Mouse (Mus musculus): ENCODE measurements around the gene Ntm. TPM values are rescaled to one million over a fixed set of nuclear protein-coding genes. Genes with fewer than 3 reads are reported as not detected.

Gene Ntm
- not detected for polyA plus RNA-seq (2017; shearing (Covaris generic))

DNA sequence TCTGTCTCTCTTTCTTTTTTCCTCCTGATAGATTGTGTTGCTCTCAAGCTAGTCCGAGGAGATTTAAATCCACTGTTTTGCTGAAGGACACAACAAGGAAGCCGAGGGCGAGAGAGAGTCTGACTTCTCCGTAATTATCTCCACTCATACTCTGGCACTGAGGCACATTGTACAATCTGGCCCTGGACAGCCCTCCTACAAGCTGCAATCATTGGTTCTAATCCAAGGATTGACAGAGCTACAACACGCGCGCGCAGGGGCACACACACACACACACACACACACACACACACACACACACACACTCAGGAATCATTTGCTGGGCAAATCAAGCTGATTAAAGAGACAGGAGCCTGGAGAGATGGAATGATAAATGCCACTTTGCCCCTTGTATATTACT is at the start of gene Ntm:
Gene Ntm (minus strand): TSS at position 164 of the 400 bp plus-strand sequence.
- ATAC-seq: no peak

DNA sequence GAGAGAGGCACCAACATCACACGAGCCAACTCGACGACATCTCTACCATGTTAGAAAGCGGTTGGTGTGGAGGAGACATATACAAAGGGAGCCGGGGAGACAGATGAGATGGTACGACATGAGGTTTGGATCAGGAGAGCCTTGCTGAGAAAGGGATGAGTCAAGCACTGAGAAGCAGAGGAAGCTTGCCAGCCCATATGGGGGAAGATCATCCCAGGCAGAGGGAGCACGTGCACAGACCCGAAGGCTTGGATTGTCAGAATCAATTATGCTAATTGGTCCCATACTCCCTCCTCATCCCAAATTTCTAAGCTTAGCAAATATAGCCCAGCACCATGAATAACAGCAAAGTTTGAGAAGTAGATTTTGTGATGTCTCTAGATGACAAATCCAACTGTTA is 42.8 kb upstream of the Ntm start:
- ATAC-seq: no peak

DNA sequence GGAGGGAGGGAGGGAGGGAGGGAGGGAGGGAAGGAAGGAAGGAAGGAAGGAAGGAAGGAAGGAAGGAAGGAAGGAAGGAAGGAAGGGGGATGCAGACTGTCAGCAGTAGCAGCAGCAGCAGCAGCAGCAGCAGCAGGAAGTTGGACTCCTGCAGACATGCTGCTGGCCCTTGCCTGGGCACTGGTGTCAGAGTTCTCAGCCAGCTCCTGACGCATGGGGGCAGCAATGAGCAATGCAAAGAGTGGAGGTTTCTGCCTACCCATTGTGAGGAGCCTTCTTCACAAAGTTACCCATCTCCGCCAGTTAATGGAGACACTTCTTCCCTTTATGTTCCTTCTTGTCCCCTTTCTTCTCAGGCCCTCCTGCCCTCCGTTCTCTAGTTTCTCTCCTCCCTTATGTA is 40.7 kb upstream of the Ntm start:
- no peak for ATAC-seq

DNA sequence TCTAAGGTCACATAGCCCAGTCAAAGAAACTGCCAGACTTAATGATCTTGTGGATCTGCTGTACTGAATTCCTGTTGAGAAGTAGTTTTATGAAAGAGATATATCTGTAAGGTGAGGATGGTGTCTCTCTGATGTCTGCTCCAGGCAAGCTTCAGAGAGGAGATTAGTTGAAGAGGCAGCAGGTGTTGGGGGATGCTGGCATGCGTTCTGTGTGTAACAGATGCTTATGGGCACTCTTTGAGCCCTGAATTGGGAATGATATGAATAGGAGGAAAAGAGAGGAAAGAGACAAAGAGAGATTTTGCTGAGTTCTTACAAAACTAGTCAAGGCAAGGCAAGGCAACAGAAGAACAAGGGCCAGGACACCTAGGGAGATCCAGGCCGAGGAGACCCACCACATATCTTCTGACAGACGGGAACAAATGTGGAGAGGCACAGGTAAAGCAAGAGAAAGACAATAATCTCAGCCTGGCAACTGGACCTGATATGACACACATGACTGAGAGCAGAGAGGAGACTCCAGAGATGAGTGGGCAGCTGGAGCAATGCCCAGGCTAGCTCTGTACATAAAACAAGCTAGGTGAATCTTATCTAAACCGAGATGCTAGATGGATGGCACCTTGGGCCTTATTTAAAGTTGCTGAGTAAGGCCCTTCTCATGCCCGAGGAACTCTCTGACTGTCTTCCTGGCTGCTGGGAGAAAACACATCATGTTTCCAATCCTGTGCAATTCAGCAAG is 18.4 kb upstream of the Ntm start:
- ATAC-seq: no peak

DNA sequence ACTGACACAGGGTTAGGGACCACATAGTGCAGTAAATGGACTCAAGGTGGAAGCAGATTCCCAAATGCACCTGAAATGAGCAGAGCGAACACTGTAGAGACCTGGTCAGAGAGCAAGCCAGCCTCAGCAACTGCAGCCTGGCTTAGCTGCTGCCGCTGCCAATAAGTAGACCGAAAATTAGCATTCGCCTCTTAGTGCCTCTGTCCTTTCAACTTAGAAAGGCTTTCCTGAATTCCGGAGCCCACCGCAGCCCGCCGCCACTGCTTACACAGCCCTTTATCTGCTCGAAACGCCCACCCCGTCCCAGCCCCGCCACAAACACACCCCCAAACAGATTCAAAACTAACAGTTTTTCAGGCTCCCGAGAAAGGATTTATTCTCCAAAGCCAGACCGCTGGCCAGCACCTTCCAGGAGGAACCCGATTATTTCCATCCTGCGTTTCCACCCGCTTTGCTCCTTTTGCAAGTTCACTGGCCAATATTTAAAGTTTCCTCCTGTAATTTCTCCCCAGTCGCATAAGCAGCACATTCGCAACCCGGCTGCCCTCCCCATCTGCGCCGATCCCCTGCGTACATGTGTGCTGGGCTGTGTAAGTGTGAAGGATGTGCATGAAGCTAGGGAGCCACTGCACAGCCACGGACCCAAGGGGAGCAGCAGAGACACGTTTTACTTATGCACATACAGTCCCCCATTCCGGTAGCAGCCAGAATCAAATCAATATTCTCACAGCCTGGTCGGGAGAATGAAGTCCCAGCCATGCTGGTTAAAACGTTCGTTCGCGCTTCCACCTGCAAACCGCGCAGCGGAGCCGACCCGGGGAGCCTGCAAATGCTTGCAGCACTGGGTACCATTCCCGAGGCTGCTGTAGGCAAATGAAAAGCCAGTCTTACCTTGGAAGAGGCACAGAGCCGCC is 730 bp downstream of the Ntm start:
- no peak for ATAC-seq

DNA sequence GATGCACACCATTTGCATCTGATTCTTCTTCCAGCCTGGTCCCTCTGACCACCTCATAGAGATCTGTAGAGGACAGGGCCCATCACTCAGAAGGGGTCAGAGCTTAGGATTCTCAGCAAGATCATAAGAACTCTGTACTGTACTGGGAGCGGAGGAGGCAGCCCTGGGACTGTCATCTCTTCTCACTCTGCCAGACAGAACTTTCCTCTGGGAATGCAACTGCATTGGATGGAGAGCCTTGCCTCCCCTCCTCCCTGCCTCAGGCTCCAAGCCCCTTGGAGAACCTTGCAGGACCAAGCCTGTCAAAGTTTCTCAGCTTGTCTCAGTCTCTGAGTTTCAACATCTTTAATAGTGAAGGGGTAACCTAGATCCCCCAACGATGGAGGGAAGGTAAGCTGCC is 1.4 kb downstream of the Ntm start:
- no peak for ATAC-seq

DNA sequence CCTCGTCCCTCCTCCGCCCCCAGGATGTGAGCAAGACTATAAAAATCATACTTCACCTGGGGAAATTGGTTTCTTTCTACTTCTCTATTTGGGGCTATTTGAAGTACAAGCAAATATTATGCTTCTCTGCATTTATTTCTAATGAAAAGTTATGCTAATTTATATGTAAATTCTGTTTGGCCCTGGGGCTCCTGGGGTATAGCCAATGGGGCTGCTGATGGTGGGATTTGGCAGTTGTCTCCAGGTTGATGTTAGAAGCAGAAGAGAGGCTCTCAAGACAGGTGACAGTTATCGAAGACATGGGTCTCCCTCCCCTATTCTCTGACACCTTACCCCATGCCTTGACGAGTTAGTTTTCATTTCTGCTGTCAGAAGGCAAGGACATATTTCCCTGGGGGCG is 2.2 kb downstream of the Ntm start:
- no peak for ATAC-seq

DNA sequence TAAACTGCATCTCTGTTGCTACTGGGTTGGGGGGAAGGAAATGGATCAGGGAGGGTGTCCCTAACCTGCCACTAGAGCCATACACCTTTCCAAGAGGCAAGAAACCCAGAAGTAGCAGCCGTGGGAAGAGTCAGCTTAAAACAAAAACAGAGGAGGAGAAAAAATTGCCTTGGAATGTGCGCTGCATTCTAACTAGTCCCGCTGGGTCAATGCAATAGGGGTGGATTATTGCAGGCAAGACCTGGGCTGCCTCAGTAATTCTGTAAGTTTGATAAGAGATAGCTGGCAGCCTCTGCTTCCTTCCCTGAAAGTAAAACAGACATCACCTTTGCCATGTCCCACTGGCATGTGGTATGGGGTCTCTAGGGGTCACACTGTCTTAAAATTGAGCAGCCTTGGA is 2.7 kb downstream of the Ntm start:
- no peak for ATAC-seq

DNA sequence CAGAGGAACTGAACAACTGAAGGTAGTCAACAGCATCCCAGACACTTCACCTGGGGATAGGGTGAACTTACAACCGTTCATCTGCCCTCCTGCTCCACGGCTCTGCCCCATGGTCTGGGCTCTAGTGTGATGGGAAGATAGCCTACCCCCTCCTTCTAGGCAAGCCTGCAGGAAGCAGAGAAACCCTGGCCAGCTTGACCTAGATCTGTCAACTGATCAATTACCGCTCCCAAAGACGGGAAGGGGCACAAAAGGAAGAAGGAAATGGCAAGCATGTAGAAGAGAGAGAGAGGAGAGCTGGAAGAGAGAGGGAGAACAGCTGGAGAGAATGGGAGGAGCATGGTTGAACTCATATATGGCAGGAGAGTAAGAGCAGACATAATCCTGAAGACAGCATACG is 6.0 kb downstream of the Ntm start:
- ATAC-seq: no peak

DNA sequence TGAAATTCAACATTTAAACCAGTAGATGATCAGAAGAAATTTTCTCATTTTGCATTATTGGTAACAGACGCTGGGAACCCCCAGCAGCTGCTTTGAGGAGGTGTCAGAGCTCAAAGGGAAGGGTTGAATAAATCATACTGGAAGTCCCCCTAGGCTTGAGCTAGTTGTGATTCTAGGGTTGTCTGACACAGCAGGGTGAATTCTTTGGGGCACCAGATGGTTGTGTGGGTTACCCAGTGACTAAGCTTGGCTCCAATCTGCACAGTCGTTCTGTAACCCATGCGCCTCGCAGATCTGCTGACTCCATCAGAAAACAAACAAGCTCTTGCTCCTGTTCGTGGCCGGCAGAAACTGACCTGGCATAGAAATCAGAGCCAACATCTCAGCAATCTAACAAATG is 8.9 kb downstream of the Ntm start:
- ATAC-seq: no peak

DNA sequence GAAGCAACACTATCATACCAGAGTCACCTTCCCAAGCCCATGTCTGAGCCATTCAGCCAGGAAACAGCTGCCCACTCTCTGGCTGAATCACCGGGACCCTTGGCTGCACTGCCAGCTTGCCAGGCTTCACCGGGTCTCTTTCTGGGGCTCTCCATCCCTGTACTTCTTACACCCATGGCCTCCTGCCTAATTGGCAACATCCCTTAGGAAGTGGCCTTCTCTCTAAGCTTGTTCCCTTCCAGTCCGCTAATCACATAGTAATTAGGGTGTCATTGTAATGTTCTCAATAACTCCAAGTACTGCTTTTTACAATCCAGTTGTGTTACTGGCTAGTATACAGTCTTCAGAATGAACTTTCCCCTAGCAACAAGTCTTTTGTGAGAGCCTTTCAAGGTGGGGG is 13.9 kb downstream of the Ntm start:
- ATAC-seq: no peak

DNA sequence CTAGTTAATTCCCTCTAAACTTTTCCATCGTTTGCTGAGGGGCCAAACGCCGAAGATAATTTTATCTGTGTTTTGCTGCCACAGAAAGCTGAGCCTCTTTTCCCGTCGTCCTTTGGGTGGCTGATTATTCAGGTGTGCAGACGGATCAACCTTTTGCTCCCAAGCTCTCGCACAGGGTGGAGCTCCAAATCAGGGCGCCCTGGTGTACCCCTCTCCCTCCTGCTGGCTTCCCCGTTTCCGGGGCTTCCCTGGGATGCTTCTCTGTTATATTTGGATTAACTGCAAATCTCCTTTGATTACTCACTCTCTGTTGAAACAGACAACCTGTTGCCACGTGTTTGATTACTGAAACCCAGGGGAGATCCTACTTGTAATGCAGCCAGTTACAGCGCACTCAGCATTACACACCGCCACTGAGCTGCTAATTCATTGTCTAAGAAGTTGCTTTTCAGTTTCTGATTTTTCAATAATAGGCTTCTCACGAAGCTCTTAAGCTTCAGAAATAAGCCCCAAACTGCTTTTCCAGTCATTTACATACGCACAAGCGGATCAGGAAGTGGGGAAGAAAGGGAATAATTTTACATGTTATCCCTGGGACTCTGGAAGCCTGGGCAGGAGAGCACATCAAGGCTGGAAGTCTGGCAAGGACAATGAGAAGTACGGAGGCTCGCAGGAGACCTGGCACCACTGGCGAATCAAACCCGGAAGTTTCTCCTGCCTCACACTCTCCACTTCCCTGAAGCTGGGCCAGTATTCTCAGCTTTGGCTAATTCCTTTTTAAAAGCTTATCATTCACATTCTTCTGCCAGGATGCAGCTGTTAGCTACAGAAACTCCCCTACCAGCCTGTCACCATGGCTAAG is 19.5 kb downstream of the Ntm start:
- ATAC-seq: no peak

DNA sequence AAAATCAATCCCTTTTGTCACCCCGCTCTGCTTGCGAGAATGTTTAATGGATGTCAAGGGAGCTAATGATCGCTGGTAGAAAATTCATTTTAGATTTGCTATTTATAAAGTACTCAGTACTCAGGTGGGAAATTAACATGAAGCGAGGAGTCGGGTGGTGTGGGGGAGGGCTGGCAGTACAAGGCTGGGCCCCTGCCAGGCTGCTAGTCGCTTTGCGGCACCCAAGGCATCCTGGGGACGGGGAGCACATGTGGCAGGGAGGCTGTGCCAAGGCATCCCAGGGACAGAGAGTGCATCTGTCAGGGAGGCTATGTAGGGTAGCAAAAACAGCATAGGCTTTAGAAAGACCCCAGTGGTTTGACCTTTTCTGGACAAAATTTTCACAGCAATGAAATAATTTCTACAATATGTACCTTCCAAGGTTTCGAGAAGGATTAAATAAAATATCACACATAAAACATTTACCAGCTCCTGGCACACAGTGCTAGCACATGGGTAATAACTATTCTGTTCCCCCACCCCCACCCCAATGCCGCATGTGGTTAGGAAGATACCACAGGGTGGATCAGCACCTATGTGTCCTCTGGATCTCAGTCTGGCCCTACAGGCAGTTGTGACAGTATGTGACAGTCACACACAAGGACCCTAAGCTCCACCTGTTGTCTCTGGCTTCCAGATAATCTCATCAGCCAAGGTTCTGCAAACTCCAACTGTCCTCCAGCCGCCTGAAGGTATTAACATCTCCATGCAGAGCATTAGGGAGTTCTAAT is 20.6 kb downstream of the Ntm start:
- ATAC-seq: no peak

DNA sequence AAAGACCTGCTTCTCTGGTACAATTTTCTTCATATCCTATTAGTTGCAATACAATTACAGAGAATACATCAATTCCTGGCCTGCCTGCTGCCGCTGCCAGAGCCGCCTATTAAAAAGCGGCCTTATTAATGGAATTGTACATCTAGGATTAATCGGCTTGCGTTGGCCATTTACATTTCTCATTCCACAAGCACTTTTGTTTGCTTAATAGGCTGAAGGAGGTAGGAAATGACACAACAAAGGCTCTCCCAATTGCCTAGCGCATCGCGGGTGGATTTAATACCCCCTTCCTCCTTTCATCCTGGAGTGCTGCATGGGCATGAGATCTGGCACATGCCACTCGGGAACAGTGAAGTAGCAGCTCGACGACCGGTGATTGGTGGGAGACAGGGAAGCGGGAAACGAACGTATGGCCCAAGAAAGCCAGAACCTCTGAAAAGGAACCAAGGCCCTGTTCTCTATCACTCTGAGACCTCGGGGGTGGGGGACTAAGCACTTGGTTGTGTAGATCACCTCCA is 23.4 kb downstream of the Ntm start:
- no peak for ATAC-seq

DNA sequence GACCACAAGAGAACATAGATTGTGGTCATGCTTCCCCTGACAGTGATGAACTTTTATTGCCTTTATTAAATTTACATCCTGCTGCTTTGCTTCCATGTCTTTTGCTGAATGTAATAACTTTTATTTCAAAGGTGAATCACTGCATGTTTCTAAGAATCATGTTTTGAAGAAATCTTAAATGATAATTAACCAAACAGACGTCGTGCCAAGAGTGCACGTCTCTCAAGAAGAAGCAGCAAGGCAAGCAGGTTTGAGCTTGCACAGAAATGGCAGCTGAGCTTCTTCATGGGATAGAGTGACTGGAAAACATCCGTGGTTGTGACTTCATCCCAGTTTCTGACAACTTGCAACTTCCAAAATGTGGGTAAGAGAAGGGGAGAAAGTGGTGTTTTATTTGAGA is 34.1 kb downstream of the Ntm start:
- ATAC-seq: no peak

DNA sequence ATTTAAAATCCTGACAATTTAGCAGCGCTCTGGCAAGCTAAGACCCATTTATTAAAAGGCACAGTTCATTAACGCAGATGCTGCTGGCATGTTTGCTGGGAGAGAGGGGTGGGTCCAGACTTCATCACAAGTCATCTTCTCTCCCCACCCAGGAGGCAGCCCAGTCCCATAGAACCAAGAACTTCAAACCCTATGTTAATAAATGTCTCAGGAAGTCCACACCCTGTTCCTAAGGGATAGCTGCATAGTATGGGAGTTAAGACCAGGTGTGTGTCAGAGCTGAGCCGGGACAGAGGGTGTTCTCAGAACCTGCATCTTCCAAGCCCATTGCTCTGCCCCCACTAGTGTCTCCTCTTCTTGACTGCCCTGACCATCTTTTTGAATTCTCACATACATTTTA is 37.6 kb downstream of the Ntm start:
- ATAC-seq: no peak

DNA sequence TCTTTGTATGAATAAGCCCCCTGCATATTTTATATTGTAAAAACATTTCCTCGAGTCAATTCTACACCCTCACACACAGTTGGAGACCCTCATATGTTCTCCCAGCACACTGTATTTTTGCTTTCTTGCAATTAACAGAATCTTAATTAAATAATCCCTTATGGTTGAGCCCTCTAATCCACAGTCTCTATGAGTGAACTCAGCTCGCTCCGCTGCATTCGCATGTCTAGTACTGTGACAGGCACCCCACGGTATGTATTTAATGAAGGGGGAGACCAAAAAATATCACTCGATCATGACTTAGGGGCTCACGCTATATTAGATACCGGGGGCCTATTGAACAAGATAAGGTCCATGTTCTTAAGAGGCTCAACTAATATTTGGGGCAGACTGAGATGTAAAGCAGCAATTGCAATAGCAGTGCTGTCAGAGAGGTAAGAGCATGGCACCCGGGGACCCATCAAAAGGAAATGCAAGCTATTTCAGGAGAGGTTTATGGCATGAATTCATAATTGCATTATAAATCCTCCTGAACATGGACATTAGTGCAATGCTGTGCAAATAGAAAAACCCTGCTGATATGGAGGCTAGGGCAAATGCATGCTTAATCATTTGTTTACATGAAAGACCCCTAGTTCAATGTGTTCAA is 64.4 kb downstream of the Ntm start:
- no peak for ATAC-seq

DNA sequence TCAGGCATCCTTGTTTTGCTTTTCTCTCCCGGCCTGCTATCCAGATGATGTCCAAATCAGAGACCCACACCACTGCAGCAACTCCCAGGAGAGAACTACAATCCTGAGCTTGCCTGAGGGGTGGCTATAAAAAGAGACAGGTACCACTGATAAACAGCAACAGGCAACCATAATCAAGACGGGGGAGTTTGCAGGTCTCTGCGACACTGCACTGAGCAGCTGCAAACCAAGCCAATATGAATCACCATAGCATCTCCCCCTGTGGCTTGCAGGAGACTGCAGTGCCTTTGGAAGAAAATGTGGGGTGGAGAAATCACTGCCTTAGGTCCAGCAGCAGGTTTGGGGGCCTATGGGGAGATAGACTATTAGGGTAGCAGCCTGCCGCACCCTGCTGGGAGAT is 65.5 kb downstream of the Ntm start:
- ATAC-seq: no peak

DNA sequence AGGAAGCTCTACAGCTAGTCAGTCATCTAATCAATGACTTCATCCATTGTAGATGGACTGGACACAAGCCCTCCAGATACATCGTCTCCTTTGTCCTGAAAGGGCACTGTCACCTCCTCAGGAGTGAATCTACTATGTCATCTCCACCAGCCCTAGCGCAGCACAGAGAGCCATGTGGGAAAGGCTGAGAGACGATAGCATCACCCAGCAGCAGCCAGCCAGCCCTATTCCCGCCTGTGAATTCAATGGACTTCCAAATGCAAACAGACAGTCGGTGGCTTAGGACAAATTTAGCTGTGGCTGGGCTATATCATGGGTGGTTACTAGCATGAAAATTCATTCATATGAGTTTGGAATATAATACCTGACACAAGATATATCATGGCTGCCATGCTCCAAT is 70.1 kb downstream of the Ntm start:
- no peak for ATAC-seq

DNA sequence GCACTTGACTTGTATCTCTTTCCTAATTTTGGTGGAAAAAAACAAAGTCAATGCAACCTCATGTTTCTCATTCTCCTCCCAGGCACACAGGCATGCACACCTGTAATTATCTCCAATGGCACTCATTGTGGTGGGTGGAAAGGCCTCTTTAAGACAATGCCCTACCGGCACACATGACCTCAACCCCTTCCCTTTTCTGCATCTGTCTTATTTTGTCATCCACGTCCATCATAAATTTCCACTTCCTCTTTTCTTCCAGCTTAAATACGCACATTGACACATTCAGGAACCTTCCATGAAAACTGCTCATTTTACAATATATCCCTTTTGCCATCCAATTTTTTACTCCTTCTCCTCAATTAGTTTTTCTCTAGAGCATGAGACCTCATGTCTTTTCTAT is 74.2 kb downstream of the Ntm start:
- ATAC-seq: no peak

DNA sequence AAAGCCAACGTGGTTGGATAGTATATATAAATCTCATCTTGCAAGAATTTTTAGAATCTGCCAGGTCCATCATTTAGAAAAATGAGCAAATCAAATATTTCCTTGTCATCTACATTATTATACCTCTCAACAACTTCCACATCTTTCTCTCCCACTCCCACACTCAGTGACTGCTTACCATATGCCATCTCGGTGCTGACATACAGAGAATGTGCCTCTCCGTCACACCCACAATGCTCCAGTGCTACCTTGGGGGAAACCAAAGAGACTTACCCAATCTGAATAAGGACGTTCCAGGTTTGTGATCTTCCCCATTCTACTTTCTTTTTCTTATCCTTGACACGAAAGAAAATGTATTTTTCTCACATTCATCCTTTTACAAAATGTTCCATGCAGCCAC is 75.0 kb downstream of the Ntm start:
- no peak for ATAC-seq

DNA sequence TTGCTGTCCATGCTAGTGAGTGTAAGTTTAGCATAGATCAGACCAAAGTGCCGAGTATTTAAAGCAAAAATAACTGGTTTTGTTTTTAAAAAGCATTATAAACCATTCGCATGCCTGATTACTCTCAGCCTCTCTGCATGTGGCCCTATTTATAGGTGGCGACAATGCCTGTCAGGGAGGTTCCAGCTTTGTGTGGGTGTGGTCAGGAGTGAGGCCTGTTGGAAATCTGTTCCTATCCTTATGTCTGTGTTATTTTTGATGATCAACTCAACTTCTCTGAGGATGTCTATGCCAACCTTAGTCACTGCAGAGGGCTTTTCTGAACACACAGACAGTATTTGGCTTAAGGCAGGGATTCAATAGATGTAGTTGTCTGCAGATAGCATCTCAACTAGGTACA is 78.9 kb downstream of the Ntm start:
- no peak for ATAC-seq

Data from CD4-positive, CD25-positive, alpha-beta regulatory T cell, adult 4 months (primary cell).